Mouse (Mus musculus) bone marrow, adult 2 months (tissue): ENCODE results near the gene Nucb1.

Experiments
- CTCF ChIP-seq: fragments of 200-500 bp; IDR thresholded peaks from 2 replicates; pipeline ENCODE4 v1.5.1; 2011; ENCODE audit warnings: low read length, control low read depth; ENCODE audit not compliant: control insufficient read depth, insufficient read depth
- POLR2A ChIP-seq: fragments of 200-500 bp; IDR thresholded peaks from 2 replicates; pipeline ENCODE4 v1.6.1; 2011; ENCODE audit warnings: low read depth, mild to moderate bottlenecking, control low read depth, low read length, borderline replicate concordance; ENCODE audit not compliant: control insufficient read depth

GRCm38 (mm10) chr7:45456721-45457203 lies 53.4 kb downstream of the Nucb1 start:
- TF ChIP-seq CTCF (no peak), POLR2A (no peak)
